Mouse (Mus musculus): ENCODE data around the gene S100pbp. TPM values are rescaled to one million over a fixed set of nuclear protein-coding genes. Genes with fewer than 3 reads are reported as not detected.

The S100pbp gene
- total RNA-seq, 2 experiments from 2014 or later = 14.1 to 37.5 TPM

DNA sequence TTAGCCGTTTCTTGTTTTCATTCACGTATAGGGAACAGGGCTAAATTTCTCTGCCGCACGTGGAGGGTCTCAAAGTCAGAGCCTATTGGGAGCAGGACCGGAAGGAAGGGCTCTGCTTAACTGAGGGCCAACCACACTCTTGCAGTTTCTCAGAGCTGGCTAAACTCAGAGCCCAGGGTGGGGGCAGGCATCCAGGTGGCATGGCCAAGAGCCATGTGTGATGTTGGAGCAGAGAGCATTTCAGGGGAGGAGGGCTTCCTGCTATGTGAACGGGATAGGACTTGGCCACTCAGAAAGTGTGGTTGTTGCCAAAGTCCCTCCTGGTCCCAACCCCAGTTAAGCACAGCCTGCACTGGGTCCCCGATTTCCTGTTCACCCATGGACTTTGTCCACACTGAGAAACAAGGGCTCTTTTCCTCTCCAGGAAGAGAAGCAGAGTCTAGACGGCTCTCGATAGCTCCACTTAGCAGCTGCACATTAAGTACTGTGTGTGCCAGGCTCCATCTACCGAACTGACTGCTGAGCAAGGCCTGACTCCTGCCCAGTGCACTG, 82.1 kb downstream of the S100pbp start:
- ATAC-seq (ENCODE audit: poor library complexity, severe bottlenecking) = no peak

GRCm38 (mm10) chr4:129106073-129106472, 83.5 kb downstream of the S100pbp start:
- no peak for ATAC-seq (ENCODE audit: poor library complexity, severe bottlenecking)

- ATAC-seq (ENCODE audit: poor library complexity, severe bottlenecking) = no peak
Observed at GRCm38 (mm10) chr4:129105356-129105755, 84.2 kb downstream of the S100pbp start, which contains the start of gene Tmem54. Tmem54 (plus strand) TSS chr4:129105548.

- no peak for ATAC-seq (ENCODE audit: poor library complexity, severe bottlenecking)
Observed at GRCm38 (mm10) chr4:129102133-129102829, 87.2 kb downstream of the S100pbp start.

Other genes with a start within 250 kb of the S100pbp start
- 0.25 and 0.38 TPM in 2 replicates for gene Azin2, start 227.3 kb downstream of the S100pbp start, total RNA-seq (2015)
- 0.29 and 1.5 TPM in 2 replicates for gene Azin2, start 227.3 kb downstream of the S100pbp start, total RNA-seq (2017)
- gene Ak2, start 197.8 kb downstream of the S100pbp start, total RNA-seq (2015) = 41.2 and 48.0 TPM in 2 replicates
- 69.0 and 71.2 TPM in 2 replicates for gene Ak2, start 197.8 kb downstream of the S100pbp start, total RNA-seq (2017)
- gene Rnf19b, start 131.5 kb downstream of the S100pbp start, total RNA-seq (2015) = 20.2 and 24.2 TPM in 2 replicates
- 52.8 and 56.8 TPM in 2 replicates for gene Rnf19b, start 131.5 kb downstream of the S100pbp start, total RNA-seq (2017)
- gene Tmem54, start 84.2 kb downstream of the S100pbp start, total RNA-seq (2015) = not detected in 2 replicates
- gene Tmem54, start 84.2 kb downstream of the S100pbp start, total RNA-seq (2017) = not detected in 2 replicates
- not detected in 2 replicates for gene Hpca, start 67.7 kb downstream of the S100pbp start, total RNA-seq (2015)
- not detected in 2 replicates for gene Hpca, start 67.7 kb downstream of the S100pbp start, total RNA-seq (2017)
- gene Fndc5, start 52.7 kb downstream of the S100pbp start, total RNA-seq (2015) = 0.07 TPM in 2 replicates
- not detected in 2 replicates for gene Fndc5, start 52.7 kb downstream of the S100pbp start, total RNA-seq (2017)
- 9.4 and 12.5 TPM in 2 replicates for gene Yars, start within 50 bp of the S100pbp start, total RNA-seq (2015)
- 20.0 and 26.1 TPM in 2 replicates for gene Yars, start within 50 bp of the S100pbp start, total RNA-seq (2017)
- not detected in 2 replicates for gene C77080, start 71.7 kb upstream of the S100pbp start, total RNA-seq (2015)
- gene C77080, start 71.7 kb upstream of the S100pbp start, total RNA-seq (2017) = not detected in 2 replicates
- gene Sync, start 97.9 kb upstream of the S100pbp start, total RNA-seq (2015) = not detected in 2 replicates
- 1.3 TPM in 1 of 2 replicates, not detected in the other for gene Sync, start 97.9 kb upstream of the S100pbp start, total RNA-seq (2017)
- gene Rbbp4, start 145.6 kb upstream of the S100pbp start, total RNA-seq (2015) = 174 and 182 TPM in 2 replicates
- 86.5 and 88.9 TPM in 2 replicates for gene Rbbp4, start 145.6 kb upstream of the S100pbp start, total RNA-seq (2017)
- gene Zbtb8os, start 146.0 kb upstream of the S100pbp start, total RNA-seq (2015) = 60.9 and 69.8 TPM in 2 replicates
- 79.7 and 84.8 TPM in 2 replicates for gene Zbtb8os, start 146.0 kb upstream of the S100pbp start, total RNA-seq (2017)
- 3.0 and 3.3 TPM in 2 replicates for gene Zbtb8a, start 188.4 kb upstream of the S100pbp start, total RNA-seq (2015)
- 9.3 and 9.4 TPM in 2 replicates for gene Zbtb8a, start 188.4 kb upstream of the S100pbp start, total RNA-seq (2017)